Mouse (Mus musculus): ENCODE data around the gene H2afj.

Gene H2afj

DNA sequence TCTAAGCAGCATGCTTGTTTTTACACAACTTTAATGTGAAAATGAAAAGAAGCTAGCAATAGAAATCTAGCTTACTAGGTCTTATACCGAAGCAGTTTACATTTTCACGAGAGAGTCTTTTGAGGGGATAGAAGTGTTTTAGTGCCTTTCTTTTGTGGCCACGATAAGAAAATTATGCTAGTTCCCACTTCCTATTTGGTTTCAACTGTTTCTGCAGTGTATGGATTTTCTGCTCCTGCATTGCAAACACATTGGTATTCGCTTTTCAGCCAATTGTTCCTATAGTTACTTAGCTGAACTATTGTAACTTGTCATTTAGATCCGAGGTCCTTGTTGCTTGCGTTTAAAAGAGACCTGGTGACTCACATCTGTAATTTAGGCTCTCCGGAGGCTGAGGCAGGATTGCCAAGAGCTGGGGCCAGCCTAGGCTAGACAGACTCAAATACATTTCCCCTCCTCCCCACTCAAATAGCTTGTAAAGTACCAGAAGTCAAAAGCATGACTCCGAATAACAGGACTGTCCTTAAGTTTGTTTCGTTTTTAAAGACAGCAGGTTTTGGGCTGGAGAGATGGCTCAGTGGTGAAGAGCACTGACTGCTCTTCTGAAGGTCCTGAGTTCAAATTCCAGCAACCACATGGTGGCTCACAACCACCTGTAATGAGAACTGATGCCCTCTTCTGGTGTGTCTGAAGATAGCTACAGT, 3.2 kb upstream of the H2afj start:
- ATAC-seq (ENCODE audit: insufficient number of reproducible peaks, low FRiP score, low TSS enrichment) = no peak

DNA sequence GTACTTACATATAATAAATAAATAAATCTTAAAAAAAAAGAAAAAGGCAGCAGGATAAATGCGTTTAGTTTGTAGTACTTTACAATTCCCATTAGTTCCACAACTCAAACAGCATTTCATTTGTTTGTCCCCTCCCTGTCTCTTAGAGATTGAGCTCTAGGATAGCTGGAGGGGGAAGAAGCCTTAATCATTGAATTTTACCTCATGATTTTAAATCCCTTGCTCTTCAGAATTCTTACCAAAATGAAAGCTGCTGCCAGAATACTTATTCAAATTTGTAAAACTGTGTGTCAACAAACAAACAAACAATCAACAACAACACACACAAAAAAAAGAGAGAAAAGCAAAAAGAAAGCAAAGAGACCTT, 2.7 kb upstream of the H2afj start:
- no peak for ATAC-seq (ENCODE audit: insufficient number of reproducible peaks, low FRiP score, low TSS enrichment)

- no peak for ATAC-seq (ENCODE audit: insufficient number of reproducible peaks, low FRiP score, low TSS enrichment)
These were observed 1.2 kb upstream of the H2afj start for GRCm38 (mm10) chr6:136806819-136807218.

DNA sequence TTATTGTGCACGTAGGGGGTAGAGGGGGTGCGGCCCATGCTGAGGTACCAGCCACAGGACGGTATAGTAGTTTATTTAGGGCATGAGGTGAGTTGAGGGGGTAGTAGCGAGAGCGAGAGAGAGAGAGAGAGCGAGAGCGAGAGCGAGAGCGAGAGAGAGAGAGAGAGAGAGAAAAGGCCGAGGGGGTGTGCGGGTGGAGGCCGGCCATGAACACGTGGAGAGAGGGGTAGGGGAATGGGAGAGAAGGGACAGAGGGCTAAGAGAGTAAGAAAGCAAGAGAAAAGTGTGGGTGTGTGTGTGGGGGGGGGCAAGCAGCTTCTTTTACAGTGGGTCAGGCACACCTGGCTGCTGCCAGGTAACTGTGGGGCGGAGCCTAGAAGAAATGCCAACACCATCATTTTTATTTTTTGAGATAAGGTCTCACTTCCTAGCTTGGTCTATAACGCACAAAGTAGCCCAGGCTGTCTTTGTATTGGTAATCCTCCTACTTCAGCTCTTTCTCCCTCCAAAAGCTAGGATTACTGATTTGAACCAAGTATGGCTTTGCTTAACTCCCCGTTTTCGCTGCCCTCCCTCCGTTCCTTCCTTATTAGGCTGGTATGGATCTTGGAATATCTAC, 540 bp upstream of the H2afj start:
- no peak for ATAC-seq (ENCODE audit: insufficient number of reproducible peaks, low FRiP score, low TSS enrichment)

- ATAC-seq (ENCODE audit: insufficient number of reproducible peaks, low FRiP score, low TSS enrichment) = peak; percentile 3; the same call in 1 of the 2 replicates
These were observed 595 bp downstream of the H2afj start for GRCm38 (mm10) chr6:136808631-136809046.

DNA sequence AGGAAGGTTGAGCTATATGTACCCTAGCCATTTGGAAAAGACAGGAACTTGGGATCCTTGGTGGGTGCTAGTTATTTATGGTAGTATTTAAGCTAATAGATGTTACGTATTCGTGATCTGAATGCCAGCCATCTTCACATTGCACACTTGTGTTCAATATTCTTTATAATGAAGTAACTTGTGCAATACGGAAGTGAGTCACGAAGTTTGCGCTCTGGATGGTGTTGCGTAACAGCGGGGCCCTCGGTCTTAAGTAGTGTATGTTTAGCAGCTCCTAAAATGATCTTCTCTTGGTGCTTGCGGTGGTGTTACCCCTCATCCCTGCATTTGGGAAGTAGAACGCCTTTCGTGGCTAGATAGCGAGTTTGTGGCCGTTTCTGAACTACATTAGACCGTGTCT, 1.0 kb downstream of the H2afj start:
- ATAC-seq (ENCODE audit: insufficient number of reproducible peaks, low FRiP score, low TSS enrichment) = no peak

GRCm38 (mm10) chr6:136809673-136810072, 1.6 kb downstream of the H2afj start:
- ATAC-seq (ENCODE audit: insufficient number of reproducible peaks, low FRiP score, low TSS enrichment) = no peak

DNA sequence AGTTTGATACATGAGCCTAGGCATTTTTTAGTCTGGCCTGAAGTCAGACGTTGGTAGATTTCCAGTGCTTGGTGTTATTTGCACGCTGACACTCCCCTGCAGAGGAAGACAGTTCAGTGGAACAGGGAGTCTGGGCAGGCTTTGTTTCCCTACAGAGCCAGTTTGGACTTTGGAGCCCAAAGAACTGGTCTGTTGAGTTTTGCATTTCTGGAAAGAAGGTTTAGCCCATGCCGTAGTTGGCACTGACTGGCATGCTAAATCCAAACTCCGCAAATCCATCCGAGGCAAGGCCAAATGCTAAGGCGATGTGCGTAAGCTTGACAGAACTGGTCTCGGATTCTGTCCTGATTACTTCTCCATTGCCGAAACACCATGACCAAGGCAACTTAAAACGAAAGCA, 3.2 kb downstream of the H2afj start:
- ATAC-seq (ENCODE audit: insufficient number of reproducible peaks, low FRiP score, low TSS enrichment) = no peak

DNA sequence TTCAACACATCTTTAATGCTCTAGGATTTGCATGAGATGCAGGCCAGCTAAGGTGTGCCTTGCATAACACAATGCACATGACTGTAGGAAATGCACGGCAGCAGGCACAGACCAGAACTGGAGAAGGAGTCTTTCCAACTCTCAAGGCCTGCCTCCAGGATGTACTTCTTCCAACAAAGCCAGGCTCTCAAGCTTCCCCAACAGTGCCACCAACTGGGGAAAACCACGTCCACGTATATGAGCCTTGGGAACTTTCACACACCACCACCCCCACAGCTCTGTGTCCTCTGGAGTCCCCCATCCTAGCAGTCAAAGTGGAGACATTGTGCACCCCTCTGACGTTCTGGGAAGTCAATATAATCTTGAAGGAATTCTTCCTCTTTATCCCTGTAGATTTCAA, 5.1 kb downstream of the H2afj start:
- ATAC-seq (ENCODE audit: insufficient number of reproducible peaks, low FRiP score, low TSS enrichment) = no peak

DNA sequence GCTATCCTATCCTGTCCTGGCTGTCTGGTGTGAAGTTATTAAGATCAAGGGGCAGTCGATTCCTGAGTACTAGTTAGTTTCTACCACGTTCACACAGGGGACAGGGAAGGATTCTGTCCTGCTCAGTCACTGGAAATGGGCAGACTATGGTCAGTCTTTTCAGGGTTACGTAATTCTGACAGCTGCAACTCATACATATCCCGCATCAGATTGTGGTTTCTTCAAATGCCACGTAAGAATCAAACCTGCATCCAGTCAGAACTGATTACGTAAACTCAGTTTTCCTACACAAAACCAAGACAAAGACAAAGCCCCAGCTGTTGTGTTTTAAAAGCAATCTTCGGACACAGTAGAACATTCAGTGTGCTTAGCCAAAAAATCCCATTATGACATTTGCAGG, 7.3 kb downstream of the H2afj start:
- no peak for ATAC-seq (ENCODE audit: insufficient number of reproducible peaks, low FRiP score, low TSS enrichment)

DNA sequence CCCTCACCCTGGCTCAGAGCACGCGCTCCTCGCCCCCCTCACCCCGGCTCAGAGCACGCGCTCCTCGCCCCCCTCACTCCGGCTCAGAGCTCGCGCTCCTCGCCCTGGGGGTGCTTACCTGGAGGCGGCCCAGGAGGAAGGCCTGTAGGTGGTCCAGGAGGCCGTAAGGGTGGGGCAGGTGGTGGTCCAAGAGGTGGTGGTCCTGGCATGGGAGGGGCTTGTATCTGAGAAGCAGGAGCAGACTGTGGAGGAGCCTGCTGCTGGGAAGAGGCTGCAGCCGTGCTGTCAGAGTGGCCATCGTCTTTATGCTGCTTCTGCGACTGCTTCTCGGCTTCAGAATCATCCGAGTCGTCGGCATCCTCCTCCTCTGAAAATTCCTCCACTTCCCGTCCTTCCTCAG, 8.8 kb downstream of the H2afj start:
- ATAC-seq (ENCODE audit: insufficient number of reproducible peaks, low FRiP score, low TSS enrichment) = no peak

- no peak for ATAC-seq (ENCODE audit: insufficient number of reproducible peaks, low FRiP score, low TSS enrichment)
These were observed 9.5 kb downstream of the H2afj start for GRCm38 (mm10) chr6:136817549-136817948.

GRCm38 (mm10) chr6:136820381-136820780, 12.3 kb downstream of the H2afj start:
- no peak for ATAC-seq (ENCODE audit: insufficient number of reproducible peaks, low FRiP score, low TSS enrichment)

GRCm38 (mm10) chr6:136821086-136821485, 13.0 kb downstream of the H2afj start:
- ATAC-seq (ENCODE audit: insufficient number of reproducible peaks, low FRiP score, low TSS enrichment) = no peak

DNA sequence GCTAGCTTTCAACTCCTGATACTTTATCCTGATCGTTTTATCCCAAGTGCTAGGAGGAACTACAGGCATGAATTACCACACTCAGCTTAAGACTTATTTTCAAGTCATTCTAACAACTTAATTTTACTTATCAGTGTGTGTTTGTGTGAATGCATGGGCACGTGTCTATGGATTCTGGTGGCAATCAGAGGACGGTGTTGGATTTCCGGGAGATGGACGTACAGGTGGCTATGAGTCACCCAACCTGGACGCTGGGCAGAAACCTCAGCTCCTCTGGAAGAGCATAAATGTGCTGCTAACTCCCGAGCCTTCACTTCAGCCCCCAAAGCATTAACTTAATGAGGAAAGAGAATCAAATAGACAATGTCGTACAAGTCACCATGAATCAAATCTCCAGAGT, 16.9 kb downstream of the H2afj start:
- no peak for ATAC-seq (ENCODE audit: insufficient number of reproducible peaks, low FRiP score, low TSS enrichment)

- ATAC-seq (ENCODE audit: insufficient number of reproducible peaks, low FRiP score, low TSS enrichment) = no peak
These were observed 19.1 kb downstream of the H2afj start for GRCm38 (mm10) chr6:136827116-136827515.

GRCm38 (mm10) chr6:136827516-136827880, 19.5 kb downstream of the H2afj start, which contains the start of gene BC049715:
TSS of gene BC049715 (plus strand) at chr6:136827626.
- 0 out of 2 replicates have a peak, but pooled peaks have one; percentile 4 for ATAC-seq (ENCODE audit: insufficient number of reproducible peaks, low FRiP score, low TSS enrichment)

DNA sequence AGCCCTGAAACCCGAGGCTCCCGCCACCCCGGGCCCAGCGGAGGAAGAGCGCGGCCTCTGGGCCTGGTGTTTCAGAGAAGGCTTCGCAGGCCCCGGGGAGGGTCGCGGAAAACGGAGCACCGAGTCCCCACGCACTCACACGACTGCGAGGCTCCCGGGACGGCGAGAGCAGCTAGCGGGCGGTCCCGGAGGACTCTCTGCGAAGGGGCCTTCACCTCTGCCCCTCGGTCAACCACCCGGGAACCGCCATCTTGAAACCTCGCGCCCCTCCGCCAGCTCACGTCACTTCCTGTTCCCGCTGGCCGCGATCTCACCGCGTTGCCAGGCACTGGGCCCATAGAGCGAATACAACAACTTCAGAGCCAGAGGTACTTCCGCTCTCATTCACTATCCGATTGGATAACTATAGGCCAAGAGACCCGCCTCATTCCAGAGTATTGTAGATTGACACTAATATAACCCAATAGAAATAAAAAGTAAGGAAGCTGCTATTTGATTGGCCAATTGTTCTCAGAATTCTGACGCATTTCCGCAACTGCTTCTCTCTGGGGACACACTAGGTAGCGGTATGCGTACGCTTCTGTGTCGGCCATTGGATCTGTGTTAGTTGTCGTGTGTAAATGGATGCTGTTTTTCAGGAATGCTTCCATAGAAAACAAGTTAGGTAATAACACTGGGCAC, 20.0 kb downstream of the H2afj start, which contains the start of gene Wbp11:
Wbp11 (minus strand) TSS at position 353 of the 681 bp plus-strand sequence.
- ATAC-seq (ENCODE audit: insufficient number of reproducible peaks, low FRiP score, low TSS enrichment) = peak; percentile 100

DNA sequence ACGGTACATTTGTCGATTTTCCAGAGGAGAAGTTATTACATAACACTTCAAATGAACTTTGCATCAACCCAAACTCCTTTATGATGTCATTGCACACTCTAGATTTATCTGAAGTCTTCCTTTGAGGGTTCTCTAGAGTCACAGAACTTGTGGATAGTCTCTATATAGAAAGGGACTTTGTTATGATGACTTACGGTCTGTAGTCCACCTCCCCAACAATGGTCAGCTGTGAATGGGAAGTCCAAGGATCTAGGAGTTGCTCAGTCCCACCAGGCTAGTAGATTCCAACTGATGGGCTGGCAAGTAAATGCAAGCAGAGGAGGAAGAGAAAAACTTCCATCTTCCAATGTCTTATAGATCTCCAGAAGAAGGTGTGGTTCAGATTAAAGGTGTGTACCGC, 20.6 kb downstream of the H2afj start:
- no peak for ATAC-seq (ENCODE audit: insufficient number of reproducible peaks, low FRiP score, low TSS enrichment)

- no peak for ATAC-seq (ENCODE audit: insufficient number of reproducible peaks, low FRiP score, low TSS enrichment)
These were observed 23.7 kb downstream of the H2afj start for GRCm38 (mm10) chr6:136831712-136832111.

DNA sequence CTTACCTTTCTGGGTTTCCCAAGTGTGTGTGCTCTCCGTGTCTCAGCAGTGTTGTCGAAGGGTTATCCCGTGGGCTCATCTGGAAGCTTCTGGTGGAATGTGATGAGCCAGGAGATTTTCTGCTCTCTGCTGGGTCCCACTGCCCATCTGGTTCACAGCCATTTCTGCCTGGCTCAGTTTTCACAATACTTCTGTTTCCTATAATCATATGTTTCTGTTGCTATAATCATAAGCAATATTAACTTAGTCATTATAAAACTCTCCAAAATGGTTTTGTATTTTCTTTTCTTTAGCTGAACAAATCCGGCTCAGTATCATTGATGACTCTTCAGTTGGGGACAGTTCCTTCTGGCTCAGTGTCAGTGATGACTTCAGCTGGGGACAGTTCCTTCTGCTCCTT, 27.3 kb downstream of the H2afj start, which contains the start of gene Smco3:
Smco3 (minus strand) TSS at position 101 of the 400 bp plus-strand sequence.
- no peak for ATAC-seq (ENCODE audit: insufficient number of reproducible peaks, low FRiP score, low TSS enrichment)

Data from cerebellum, adult (tissue).